Mouse (Mus musculus): Measurements from ENCODE around the gene Dffb.
"Not testable (repeated sequence)": the region's sequence is repeated elsewhere in the genome, so short reads cannot be mapped to it uniquely, and the experiment has no call there.

Dffb gene

GRCm38 (mm10) chr4:153962631-153963030, 12.3 kb downstream of the Dffb start:
- DNase-seq: no peak

- DNase-seq: no peak
These were observed 17.3 kb downstream of the Dffb start for GRCm38 (mm10) chr4:153957444-153958250.

- DNase-seq: peak; percentile 97
These were observed 18.1 kb downstream of the Dffb start, which contains the start of gene A430005L14Rik for GRCm38 (mm10) chr4:153956569-153957405. Gene A430005L14Rik (plus strand): TSS chr4:153957237.

GRCm38 (mm10) chr4:153955651-153956050, 19.3 kb downstream of the Dffb start:
- DNase-seq: peak; percentile 29

GRCm38 (mm10) chr4:153951692-153952091, 23.2 kb downstream of the Dffb start:
- DNase-seq: no peak

- DNase-seq: no peak
These were observed 23.8 kb downstream of the Dffb start for GRCm38 (mm10) chr4:153951150-153951549.

- no peak for DNase-seq
These were observed 24.6 kb downstream of the Dffb start for GRCm38 (mm10) chr4:153950372-153950771.

- no peak for DNase-seq
These were observed 29.2 kb downstream of the Dffb start for GRCm38 (mm10) chr4:153945741-153946140.

- no peak for DNase-seq
These were observed 30.7 kb downstream of the Dffb start for GRCm38 (mm10) chr4:153944261-153944660.

GRCm38 (mm10) chr4:153943243-153943642, 31.7 kb downstream of the Dffb start:
- DNase-seq: no peak

GRCm38 (mm10) chr4:153929921-153930320, 45.0 kb downstream of the Dffb start:
- DNase-seq: no peak

GRCm38 (mm10) chr4:153929425-153929824, 45.5 kb downstream of the Dffb start:
- no peak for DNase-seq

- DNase-seq: no peak
These were observed 46.1 kb downstream of the Dffb start for GRCm38 (mm10) chr4:153928772-153929299.

GRCm38 (mm10) chr4:153922090-153922489, 52.8 kb downstream of the Dffb start:
- DNase-seq: not testable (repeated sequence)

GRCm38 (mm10) chr4:153920517-153921233, 54.3 kb downstream of the Dffb start:
- no peak for DNase-seq

GRCm38 (mm10) chr4:153917773-153918500, 57.0 kb downstream of the Dffb start:
- no peak for DNase-seq
